Mouse (Mus musculus): ENCODE measurements at regions not wholly inside any gene's neighbourhood (a gene's known extent, or its start where the extent isn't known, plus 50 kb on each side); places are given as distances from the start of the nearest gene placed in this dataset.

DNA sequence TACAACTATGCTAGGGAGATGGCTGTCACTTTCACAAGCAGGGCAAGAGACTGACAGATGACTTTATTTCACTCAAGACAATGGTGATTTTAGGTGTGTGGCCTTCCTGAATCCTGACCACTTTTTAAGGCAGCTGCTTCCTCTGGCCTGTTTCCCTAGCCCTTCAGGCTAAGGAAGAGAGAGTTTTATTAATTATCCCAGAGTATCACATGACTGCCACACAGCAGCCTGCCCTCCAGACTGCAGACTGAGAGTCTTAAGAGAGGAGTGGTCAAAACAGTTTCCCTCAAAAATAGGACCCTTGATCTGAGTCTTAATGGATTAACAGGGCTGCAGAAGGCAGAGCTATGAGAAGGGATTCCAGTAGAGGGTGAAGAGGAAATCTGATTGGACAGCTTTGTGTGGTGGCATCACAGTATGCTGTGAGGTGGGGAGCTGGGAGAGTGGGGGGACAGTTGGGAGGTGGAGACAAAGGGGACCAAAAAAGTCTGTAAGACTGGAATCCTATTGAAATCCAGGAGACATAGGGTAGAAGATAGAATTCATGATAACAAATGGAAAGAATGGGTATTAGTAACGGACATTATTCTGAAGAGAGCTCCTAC, 61.8 kb upstream of the Zeb2 start:
- Histone ChIP-seq H3K4me2 (ENCODE audit: low read depth, low read length) (no peak overlapping the region), H3K36me3 (ENCODE audit: control insufficient read depth, insufficient read depth, low read length) (no peaks in the 10 kb centered on the region), H3K27me3 (replicated peaks; ENCODE audit: control insufficient read depth, insufficient read depth, low read length) (0 out of 2 replicates have a peak, but pooled peaks cover 2% of the 10 kb centered on the region), H3K4me1 (ENCODE audit: control insufficient read depth, insufficient read depth, low read length) (no peaks in the 10 kb centered on the region), H3K27ac (ENCODE audit: low read length) (no peak overlapping the region), H3K4me3 (ENCODE audit: low read length) (no peak overlapping the region), H3K9ac (ENCODE audit: low read depth, low read length) (no peak overlapping the region), H3K9me3 (ENCODE audit: control insufficient read depth, low read length) (no peaks in the 10 kb centered on the region)
- 94% methylated on average over 1 of the region's 1 CpGs for WGBS
- no peak for ATAC-seq

DNA sequence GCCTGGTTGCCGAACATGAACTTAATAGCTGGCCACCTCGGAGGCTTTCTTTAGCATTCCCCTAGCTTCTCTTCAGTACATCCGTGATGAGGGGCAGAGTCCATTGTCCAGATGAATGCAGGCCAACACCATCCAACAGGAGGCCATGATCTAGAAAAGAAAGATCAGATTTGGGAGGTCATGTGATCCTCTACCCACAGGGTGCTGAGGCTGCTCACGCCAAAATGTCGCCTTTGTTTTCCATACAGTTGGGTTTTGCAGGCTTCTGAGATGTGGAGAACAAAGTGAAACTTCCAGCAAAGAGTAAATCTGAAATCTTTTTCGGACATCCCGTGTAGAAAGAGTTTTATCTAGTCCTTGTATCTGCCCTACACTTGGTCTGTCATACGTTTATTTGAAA, 55.2 kb upstream of the Zeb2 start:
- H3K9me3 ChIP-seq (ENCODE audit: control insufficient read depth, low read length), result no peaks in the 10 kb centered on the region

DNA sequence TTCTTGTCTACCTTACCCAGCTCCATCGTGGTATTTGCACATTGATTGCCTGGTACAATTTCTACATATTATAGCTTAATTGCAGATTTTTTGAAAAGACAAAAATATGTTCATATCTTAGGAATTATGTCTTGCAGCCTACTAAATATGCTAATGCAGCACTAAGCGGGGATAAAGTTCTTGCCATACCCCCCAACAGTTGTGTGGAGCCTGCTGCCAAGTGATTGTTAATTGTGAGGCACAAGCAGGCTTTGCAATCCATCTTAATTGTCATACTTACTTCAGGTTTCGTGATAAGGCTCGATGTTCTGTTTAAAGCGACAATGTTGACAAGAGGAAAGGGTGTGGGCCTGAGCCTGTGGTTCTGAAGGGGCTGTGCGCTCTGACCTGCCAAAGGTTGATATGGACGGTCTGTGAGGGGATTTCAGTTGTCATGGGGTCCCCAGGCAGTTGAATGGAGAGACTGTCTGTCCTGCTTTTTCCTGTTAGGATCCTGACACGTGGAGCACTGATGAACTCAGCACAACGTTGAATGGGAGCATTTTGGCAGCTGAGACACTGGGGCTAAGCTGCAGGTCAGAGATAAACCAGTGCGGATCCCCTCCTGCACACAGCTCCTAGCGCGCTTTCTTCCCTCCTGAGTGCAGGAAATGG, 54.5 kb upstream of the Zeb2 start:
- no peaks in the 10 kb centered on the region for H3K27me3 ChIP-seq (replicated peaks; ENCODE audit: control insufficient read depth, insufficient read depth, low read length)
- H3K27ac ChIP-seq (ENCODE audit: low read length), result no peak overlapping the region
- no peaks in the 10 kb centered on the region for H3K4me1 ChIP-seq (ENCODE audit: control insufficient read depth, insufficient read depth, low read length)
- no peaks in the 10 kb centered on the region for H3K36me3 ChIP-seq (ENCODE audit: control insufficient read depth, insufficient read depth, low read length)
- no peaks in the 10 kb centered on the region for H3K9me3 ChIP-seq (ENCODE audit: control insufficient read depth, low read length)
- H3K4me2 ChIP-seq (ENCODE audit: low read depth, low read length), result no peak overlapping the region
- H3K4me3 ChIP-seq (ENCODE audit: low read length), result no peak overlapping the region
- no peak overlapping the region for H3K9ac ChIP-seq (ENCODE audit: low read depth, low read length)
- WGBS, result 43% methylated on average over 12 of the region's 12 CpGs
- ATAC-seq, result no peak

More for the DNA sequence above, 55.2 kb upstream of the Zeb2 start:
- H3K27ac ChIP-seq (ENCODE audit: low read length), result no peak overlapping the region
- H3K36me3 ChIP-seq (ENCODE audit: control insufficient read depth, insufficient read depth, low read length), result no peaks in the 10 kb centered on the region
- H3K27me3 ChIP-seq (replicated peaks; ENCODE audit: control insufficient read depth, insufficient read depth, low read length), result no peaks in the 10 kb centered on the region
- no peaks in the 10 kb centered on the region for H3K4me1 ChIP-seq (ENCODE audit: control insufficient read depth, insufficient read depth, low read length)
- WGBS, result 87% methylated on average over 8 of the region's 8 CpGs
- H3K9ac ChIP-seq (ENCODE audit: low read depth, low read length), result no peak overlapping the region
- no peak for ATAC-seq
- no peak overlapping the region for H3K4me3 ChIP-seq (ENCODE audit: low read length)
- H3K4me2 ChIP-seq (ENCODE audit: low read depth, low read length), result no peak overlapping the region

DNA sequence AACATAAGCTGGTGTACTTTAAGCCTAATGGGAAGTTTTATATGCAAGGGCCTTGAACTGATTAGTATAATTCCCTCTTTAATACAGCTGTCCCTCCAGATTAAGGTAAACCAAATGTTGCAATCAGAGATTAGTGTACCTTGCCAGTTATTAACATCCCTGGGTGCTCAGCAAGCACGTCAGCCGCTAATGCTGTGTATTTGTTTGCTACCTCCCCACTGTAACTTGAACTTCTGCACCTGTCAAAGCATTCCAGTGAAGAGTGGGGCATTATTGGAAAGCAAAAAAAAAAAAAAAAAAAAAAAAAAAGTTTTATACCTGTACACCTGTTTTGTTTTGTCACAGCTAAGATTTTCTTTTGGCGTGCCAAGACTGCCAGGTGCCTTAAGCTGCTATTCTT, 53.1 kb upstream of the Zeb2 start:
- WGBS, result 82% methylated on average over 3 of the region's 3 CpGs
- no peaks in the 10 kb centered on the region for H3K4me1 ChIP-seq (ENCODE audit: control insufficient read depth, insufficient read depth, low read length)
- H3K4me3 ChIP-seq (ENCODE audit: low read length), result no peak overlapping the region
- ATAC-seq, result no peak
- no peaks in the 10 kb centered on the region for H3K27me3 ChIP-seq (replicated peaks; ENCODE audit: control insufficient read depth, insufficient read depth, low read length)
- H3K9ac ChIP-seq (ENCODE audit: low read depth, low read length), result no peak overlapping the region
- no peaks in the 10 kb centered on the region for H3K9me3 ChIP-seq (ENCODE audit: control insufficient read depth, low read length)
- no peaks in the 10 kb centered on the region for H3K36me3 ChIP-seq (ENCODE audit: control insufficient read depth, insufficient read depth, low read length)
- H3K4me2 ChIP-seq (ENCODE audit: low read depth, low read length), result no peak overlapping the region
- H3K27ac ChIP-seq (ENCODE audit: low read length), result no peak overlapping the region

DNA sequence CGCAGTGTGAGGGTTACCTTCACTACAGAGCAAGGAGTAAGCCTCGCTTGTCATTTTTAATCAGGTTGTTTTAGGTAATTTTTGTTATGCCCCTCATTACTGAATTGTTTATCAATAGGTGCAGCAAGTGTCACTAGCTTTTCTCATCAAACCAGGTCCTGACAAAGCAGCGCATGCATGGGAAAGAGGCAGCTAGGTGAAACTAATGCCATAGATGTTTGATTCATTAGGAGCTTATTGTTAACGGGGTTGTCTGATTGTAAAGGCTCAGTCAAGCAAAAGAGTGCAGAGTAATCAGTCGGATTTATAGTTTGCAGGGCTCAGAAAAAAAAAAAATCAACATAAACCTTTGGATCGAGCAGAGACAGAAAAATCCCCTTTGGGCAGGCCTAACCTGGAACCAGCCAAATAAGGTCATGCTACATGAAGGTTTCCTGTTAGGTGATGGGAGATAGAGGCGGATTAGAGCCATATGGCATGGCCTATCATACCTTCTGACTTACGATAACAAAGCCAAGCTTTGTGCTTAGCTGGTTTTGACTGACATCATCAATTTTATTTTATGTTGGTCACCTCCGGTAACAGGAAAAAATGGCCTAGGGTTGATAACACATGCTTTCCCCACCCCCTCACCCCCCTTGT, 52.4 kb upstream of the Zeb2 start:
- no peaks in the 10 kb centered on the region for H3K9me3 ChIP-seq (ENCODE audit: control insufficient read depth, low read length)
- no peaks in the 10 kb centered on the region for H3K36me3 ChIP-seq (ENCODE audit: control insufficient read depth, insufficient read depth, low read length)
- 68% methylated on average over 9 of the region's 9 CpGs for WGBS
- ATAC-seq, result no peak
- H3K4me3 ChIP-seq (ENCODE audit: low read length), result no peak overlapping the region
- no peak overlapping the region for H3K27ac ChIP-seq (ENCODE audit: low read length)
- H3K4me2 ChIP-seq (ENCODE audit: low read depth, low read length), result no peak overlapping the region
- H3K4me1 ChIP-seq (ENCODE audit: control insufficient read depth, insufficient read depth, low read length), result no peaks in the 10 kb centered on the region
- no peaks in the 10 kb centered on the region for H3K27me3 ChIP-seq (replicated peaks; ENCODE audit: control insufficient read depth, insufficient read depth, low read length)
- no peak overlapping the region for H3K9ac ChIP-seq (ENCODE audit: low read depth, low read length)

DNA sequence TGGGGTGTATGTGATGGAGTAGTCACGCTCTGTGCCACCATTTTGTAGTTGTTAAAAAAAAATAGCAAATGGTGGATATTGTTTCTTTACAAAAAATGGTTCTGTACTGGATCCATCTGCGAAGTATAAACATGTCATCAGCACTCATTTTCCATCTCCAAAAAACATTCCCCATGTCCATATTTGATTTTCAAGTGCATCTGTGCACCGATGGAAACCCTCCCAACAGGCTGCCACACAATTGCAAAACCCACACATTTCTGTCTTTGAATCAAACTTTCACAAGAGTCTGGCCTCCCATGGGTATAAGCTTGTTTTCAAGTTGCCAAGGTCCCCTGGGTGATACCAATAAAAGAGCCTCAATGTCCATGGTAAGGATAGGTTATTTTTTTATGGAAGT, 51.4 kb upstream of the Zeb2 start:
- H3K4me1 ChIP-seq (ENCODE audit: control insufficient read depth, insufficient read depth, low read length), result no peaks in the 10 kb centered on the region
- no peak for ATAC-seq
- H3K4me2 ChIP-seq (ENCODE audit: low read depth, low read length), result no peak overlapping the region
- H3K27ac ChIP-seq (ENCODE audit: low read length), result no peak overlapping the region
- no peaks in the 10 kb centered on the region for H3K27me3 ChIP-seq (replicated peaks; ENCODE audit: control insufficient read depth, insufficient read depth, low read length)
- no peak overlapping the region for H3K9ac ChIP-seq (ENCODE audit: low read depth, low read length)
- H3K4me3 ChIP-seq (ENCODE audit: low read length), result no peak overlapping the region
- WGBS, result 93% methylated on average over 3 of the region's 3 CpGs
- no peaks in the 10 kb centered on the region for H3K9me3 ChIP-seq (ENCODE audit: control insufficient read depth, low read length)
- H3K36me3 ChIP-seq (ENCODE audit: control insufficient read depth, insufficient read depth, low read length), result no peaks in the 10 kb centered on the region
